Mouse (Mus musculus) gastrocnemius, postnatal 25 days (tissue): ENCODE results near the gene Pitpnm3. TPM values are rescaled to one million over a fixed set of nuclear protein-coding genes. Genes with fewer than 3 reads are reported as not detected.

Experiments used
- DNase-seq: peaks from one replicate; pipeline ENCODE4 v3.0.0; 2022
- total RNA-seq, 2 experiments: library from RNA; stranded (reverse); gene quantifications; 1 replicate in 1 of 2; 2 replicates in 1 of 2; pipeline ENCODE4 v1.2.3; 2021

The Pitpnm3 gene
- total RNA-seq, 2 experiments from 2014 or later: 1.8 to 2.6 TPM

- no peak for DNase-seq
Measured at GRCm38 (mm10) chr11:72094442-72094841, 41.1 kb downstream of the Pitpnm3 start.

DNA sequence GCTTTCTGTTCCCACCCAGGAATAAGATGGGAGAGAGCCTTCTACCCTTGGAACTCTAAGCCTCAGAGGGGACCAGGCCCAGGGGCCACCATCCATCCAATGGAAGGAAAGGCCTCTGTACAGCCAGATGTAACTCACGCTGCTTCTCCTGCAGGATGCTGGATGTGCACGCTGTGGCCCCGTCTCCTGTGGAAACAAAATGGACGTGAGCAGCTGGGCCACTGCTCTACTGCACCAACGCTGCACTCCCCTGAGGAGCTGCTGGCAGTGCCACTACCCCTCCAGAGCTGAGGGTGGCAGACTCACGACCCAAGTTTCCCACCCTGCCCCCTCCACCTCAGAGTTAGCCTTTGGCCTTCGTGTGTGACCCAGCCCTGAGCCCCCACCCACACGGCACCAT is 43.2 kb downstream of the Pitpnm3 start:
- peak; percentile 3 for DNase-seq

DNA sequence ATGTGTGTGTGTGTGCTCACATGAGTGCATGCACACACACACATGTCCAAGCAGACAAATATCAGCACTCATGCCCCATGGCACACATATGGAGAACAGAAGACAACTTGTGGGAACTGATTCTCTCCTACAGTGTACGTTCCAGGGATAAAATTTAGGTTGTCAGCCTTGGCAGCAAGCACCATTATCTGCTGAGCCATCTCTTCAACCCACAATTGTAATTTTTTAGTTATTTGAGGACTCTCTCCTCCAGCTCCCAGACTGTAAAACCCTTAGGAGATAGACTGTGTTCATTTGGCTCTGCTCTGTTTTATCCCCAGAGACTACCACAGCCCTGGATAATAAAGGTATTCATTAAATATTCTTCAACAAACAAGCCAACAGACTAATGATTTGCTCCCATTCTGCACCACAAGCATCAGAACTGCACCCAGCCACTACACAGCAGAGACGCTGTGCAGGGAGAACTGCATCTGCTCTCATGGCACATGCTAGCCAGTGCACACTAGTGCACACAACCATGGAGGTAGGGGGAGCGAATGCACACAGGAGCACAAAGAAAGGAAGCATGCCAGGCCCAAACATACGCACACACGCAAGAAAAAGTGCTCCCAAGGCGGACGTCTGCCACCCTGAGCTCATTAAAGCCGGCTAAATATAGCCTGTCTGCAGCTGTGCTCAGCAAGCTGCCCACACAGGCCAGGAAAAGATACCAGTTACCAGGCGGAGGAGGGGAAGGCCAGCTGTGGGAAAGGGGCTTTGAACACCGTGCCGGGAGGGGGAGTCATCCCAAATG is 49.1 kb downstream of the Pitpnm3 start:
- peak; percentile 27 for DNase-seq

DNA sequence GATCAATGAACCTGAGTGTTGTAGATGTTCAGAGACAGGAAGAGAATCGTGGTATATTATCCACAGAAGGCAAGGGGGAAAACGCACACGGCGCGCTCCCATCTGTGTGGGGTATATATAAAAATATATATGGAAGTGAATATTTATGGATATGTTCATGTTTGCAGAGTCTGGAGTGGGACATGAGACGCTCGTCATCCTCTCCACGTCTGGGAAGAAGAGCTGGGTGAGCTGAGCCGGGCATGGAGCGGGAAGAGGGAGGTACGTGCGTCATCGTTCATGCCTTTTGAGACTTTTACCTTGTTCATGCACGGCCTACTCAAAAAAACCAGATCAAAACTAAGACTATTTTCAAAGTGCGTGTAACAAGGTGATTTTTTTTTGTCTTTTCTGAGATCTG is 51.2 kb downstream of the Pitpnm3 start:
- no peak for DNase-seq

DNA sequence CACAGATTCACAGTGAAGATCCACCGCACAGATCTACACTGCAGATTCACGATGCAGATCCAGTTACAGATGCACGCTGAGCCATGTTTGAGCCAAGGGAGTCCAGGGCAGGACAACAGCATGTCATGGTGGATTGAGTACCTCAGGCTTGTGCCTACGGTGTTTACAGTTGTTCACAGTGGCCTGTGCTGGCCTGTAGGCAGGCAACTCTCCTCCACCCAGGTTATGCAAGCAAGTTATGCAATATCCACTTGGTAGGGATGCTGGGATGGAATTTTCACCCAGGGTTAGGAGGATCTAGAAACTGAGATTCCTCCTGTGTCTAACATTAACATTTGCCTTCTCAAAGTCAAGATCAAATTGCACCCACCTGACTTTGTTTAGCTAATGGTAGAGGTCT is 53.0 kb downstream of the Pitpnm3 start:
- no peak for DNase-seq

- no peak for DNase-seq
Measured at GRCm38 (mm10) chr11:72080461-72080860, 55.1 kb downstream of the Pitpnm3 start.

- no peak for DNase-seq
Measured at GRCm38 (mm10) chr11:72078647-72079046, 56.9 kb downstream of the Pitpnm3 start.

DNA sequence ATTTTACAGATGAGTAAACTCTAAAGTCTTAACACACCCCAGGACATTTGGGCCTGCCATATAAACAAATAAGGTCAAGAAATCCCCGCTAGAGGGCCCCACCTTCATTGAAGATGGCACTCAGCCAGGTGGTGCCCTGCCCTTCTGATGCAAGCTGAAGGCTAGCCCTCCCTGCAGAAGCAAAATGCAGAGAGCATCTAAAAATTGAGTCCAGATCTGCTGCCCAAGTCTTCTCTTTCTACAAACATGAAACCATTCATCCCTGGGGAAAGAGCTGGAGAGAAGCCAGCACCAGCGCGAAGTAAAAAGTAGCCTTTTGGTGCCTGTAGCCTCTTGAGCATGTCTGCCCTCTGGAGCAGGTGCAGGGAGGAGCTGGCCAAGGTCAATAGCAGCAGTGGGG is 57.5 kb downstream of the Pitpnm3 start:
- DNase-seq: no peak

GRCm38 (mm10) chr11:72074230-72074629 is 61.3 kb downstream of the Pitpnm3 start:
- DNase-seq: no peak

DNA sequence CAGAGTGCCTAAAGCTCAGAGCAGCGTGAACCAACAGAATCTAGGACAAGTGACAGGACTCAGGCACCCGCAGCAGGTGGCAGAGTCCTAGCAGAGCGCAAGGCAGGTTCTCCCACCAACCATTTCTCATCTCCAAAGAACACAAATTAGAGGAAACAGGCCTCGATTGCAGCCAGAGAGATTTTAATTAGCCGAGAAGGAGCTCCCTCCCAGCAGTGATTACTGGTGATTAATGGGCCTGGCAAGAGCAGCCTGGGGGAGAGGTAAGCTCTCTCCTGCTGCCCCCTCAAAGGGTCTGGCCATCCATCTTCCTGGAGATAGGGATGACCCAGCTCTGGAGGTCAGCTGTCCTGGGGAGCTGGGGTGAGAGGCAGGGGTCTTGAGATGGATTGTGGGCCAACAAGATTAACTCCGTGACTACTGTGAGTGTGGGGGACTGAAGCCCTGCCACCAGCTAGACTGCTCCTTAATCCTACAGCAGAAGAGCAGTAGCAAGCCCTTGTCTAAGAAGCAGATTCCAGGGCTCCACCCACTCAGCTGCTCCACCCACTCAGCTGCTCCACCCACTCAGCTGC is 63.2 kb downstream of the Pitpnm3 start:
- DNase-seq: no peak

GRCm38 (mm10) chr11:72070733-72071132 is 64.8 kb downstream of the Pitpnm3 start:
- DNase-seq: no peak

- no peak for DNase-seq
Measured at GRCm38 (mm10) chr11:72068026-72068425, 67.6 kb downstream of the Pitpnm3 start.

DNA sequence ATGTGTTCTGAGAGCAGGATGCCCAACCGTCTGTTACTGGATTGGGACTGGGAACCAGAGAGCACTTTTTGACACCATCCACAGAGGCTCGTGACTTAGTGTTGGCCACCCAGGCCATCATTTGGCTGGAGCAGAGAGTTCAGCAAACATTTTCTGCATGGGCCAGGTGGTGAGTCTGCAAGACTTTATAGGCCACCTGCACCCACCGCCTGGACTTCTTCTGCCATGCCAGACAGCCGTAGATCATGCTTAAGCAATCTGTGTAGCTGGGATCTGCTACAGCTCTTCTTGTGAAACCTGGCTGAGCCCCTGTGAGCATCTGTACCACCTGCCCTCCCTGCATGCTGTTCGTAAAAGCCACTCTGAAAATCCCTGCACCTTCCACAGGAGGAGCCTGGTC is 68.3 kb downstream of the Pitpnm3 start:
- no peak for DNase-seq

GRCm38 (mm10) chr11:72066330-72066729 is 69.2 kb downstream of the Pitpnm3 start:
- no peak for DNase-seq

DNA sequence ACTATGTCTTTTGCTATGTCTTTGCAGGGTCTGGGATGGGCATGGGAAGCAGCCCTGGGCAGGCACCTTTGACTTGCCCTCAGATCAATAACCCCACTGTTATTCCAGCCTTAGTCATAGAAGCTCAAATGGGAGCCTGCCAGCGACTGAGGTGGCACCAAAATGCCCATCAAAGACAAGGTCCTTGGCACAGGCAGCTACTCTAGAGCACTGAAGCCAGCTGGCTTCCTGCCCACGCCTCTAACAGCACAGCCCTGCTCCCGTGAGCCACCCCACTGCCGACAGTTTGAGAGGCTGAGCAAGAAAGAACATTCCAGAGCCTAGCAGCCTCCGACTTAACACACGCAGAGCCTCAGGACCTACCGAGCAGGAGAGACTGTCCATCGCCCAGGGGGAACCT is 70.5 kb downstream of the Pitpnm3 start:
- DNase-seq: no peak

DNA sequence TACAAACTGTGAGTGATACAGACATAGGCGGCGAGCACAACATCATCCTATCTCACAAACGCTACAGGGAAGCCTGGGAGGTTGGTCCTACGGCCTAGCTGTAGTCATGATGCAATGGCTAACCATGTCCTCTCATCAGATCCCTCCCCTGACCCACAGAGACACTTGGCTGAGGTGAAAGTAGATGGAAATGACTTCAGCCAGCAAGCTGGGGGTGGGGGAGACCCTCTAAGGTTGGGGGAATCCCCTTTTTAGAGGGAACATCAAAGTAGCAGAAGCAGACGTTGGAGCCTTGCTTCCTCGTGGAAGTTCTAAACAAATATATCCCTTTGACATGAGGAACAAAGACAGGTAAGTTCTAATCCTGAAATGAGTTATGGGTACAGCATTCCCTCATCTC is 71.2 kb downstream of the Pitpnm3 start:
- no peak for DNase-seq

- no peak for DNase-seq
Measured at GRCm38 (mm10) chr11:72061093-72061620, 74.4 kb downstream of the Pitpnm3 start.

DNA sequence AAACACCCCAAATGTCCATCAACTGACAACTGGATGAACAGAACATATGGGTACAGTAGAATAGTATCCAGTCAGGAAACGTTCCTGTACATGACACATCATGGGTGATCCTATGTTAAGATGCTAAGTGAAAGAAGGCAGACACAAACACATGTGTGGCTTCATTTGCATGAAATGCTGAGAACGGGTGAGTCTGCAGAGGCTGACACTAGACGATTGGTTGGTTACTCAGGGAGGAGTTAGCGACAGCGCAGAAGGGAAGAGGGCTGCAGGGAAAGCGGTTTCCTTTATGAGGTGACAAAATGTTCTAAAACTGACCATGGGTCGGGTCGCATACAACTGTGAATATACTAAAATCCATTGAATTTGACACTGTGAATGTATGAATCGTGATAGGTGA is 75.2 kb downstream of the Pitpnm3 start:
- no peak for DNase-seq

DNA sequence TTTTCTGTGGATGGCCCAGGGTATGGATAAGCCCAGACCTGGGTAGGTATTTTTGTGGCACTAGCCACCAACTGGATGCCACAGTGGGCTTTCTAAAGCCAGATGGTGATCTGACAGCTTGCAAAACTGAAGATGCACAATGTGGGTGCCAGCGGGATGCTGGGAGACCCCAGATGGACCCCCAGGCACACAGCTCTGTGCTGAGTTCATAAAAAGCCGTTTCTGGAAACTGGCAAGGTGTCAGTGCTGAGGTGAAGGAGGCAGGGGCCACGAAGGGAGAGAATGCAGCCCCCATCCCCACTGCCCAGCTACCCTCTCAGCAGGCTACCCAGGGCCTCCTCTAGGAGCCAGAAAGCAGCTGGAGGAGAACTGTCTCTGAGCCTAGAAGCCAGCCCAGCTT is 78.4 kb downstream of the Pitpnm3 start:
- no peak for DNase-seq

DNA sequence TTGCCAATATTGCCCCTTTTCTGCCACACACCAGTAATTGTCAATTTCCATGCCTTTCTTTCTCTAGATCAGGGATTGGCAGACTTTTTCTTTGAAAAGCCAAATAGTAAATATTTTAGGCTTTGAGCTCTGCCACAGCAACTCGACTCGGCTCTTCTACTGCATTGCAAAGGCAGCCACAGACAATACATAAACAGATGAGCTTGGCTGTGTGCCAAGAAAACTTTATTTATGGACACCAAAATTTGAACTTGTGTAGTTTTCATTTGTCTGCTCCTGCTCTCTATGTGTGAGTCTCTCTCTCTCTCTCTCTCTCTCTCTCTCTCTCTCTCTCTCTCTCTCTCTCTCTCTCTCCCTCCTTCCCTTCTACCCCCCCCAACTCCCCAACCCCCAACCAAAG is 80.4 kb downstream of the Pitpnm3 start:
- DNase-seq: no peak

GRCm38 (mm10) chr11:72052636-72053035 is 82.9 kb downstream of the Pitpnm3 start:
- no peak for DNase-seq

DNA sequence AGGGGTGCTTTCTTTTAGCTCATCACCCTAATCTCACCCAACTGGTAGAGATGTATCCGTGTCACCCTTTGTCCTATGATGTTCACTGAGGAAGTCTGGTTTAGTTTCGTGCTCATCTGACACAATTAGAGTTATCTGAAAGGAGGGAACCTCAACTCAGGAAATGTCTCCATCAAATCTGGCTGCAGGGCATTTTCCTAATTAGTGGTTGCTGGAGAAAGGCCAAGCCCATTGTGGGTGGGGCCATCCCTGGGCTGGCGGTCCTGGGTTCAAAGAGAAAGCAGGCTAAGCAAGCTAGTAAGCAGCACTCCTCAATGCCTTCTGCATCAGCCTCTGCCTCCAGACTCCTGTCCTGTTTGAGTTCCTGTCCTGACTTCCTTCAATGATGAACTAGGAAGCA is 83.4 kb downstream of the Pitpnm3 start:
- no peak for DNase-seq

DNA sequence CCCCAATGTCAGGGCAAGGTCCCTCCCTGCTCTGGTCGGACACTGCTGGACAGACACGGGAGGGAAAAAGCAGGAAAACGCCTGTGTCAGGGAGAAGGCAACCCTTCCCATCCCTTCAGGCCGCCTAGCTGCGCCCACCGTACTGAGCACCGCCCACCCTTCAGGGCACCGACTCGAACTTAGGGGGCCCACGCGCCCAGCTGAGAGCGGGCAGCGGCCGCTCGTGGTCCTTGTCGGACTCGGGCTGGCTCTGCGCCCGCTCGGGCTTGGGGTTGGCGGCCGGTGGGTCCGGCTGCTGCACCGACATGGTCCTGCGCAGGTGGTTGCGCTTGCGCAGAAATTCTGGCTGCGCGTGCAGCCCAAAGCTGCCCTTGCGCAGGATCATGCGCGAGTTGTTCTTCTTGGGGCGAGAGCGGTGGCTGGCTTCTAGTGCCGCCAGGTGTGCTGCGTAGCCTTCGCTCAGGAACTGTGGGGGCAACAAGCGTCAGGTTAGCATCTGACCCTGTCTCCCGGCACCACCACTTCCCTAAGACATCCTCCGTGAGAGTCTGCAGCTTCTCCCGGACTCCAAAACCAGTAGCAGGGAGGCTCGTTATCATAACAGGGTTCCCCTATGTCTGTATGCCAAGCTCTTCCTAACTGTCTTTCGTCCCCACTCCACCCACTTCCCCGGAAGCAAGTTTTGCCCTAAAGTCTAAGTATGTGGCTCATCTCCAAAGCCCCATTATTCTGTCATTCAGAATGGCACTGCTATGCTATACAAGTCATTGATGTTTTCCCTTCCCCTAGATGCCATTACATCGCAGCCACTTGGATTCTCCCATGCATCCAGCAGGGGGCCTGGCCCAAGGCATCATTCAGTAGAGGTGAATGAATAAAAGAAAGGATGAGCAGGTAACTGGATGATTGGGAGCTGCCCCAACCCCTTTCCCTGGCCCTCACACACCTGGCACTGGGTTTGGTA is 84.4 kb downstream of the Pitpnm3 start:
- no peak for DNase-seq
